Mouse (Mus musculus) intestine, embryonic 14.5 days (tissue): ENCODE measurements around the gene Gm266. TPM values are rescaled to one million over a fixed set of nuclear protein-coding genes. Genes with fewer than 3 reads are reported as not detected.

Source experiments
- ATAC-seq: fragments of 200-750 bp; cut with Nextera tagmentation; replicated peaks from 2 replicates; pipeline ENCODE4 v1.8.0; 2017; ENCODE audit warnings: low read depth, moderate number of reproducible peaks, moderate TSS enrichment, moderate library complexity; ENCODE audit not compliant: low FRiP score, low TSS enrichment
- DNase-seq: peaks from one replicate; pipeline ENCODE4 v3.0.0-alpha.2; 2018; ENCODE audit warnings: low spot score
- H3K27ac ChIP-seq: fragments of 300-500 bp; sonication (generic); 2 replicates; pipeline ENCODE4 v1.5.1; 2014; ENCODE audit warnings: low read depth, mild to moderate bottlenecking, control low read depth
- H3K27me3 ChIP-seq: fragments of 300-500 bp; sonication (generic); replicated peaks from 2 replicates; pipeline ENCODE4 v1.6.1; 2014; ENCODE audit warnings: low read length, control low read depth; ENCODE audit not compliant: control insufficient read depth, insufficient read depth
- H3K36me3 ChIP-seq: fragments of 300-500 bp; sonication (generic); 2 replicates; pipeline ENCODE4 v1.6.1; 2014; ENCODE audit warnings: low read length, control low read depth; ENCODE audit not compliant: control insufficient read depth, insufficient read depth
- H3K4me1 ChIP-seq: fragments of 300-500 bp; sonication (generic); replicated peaks from 2 replicates; pipeline ENCODE4 v1.6.1; 2014; ENCODE audit warnings: low read length, control low read depth, mixed read lengths; ENCODE audit not compliant: control insufficient read depth, insufficient read depth
- H3K4me2 ChIP-seq: fragments of 300-500 bp; sonication (generic); 2 replicates; pipeline ENCODE4 v1.6.1; 2014; ENCODE audit warnings: low read length
- H3K4me3 ChIP-seq: fragments of 300-500 bp; sonication (generic); 2 replicates; pipeline ENCODE4 v1.5.1; 2014; ENCODE audit warnings: low read depth, low read length, control low read depth, mixed read lengths
- H3K9ac ChIP-seq: fragments of 300-500 bp; sonication (generic); 2 replicates; pipeline ENCODE4 v1.6.1; 2014; ENCODE audit warnings: mild to moderate bottlenecking, low read length
- H3K9me3 ChIP-seq: fragments of 300-500 bp; sonication (generic); 2 replicates; pipeline ENCODE4 v1.6.1; 2016; ENCODE audit warnings: low read length, control low read depth; ENCODE audit not compliant: control insufficient read depth
- WGBS: fragments of 180-500 bp; shearing (Covaris S2); extraction: QIAGEN DNeasy Blood & Tissue Kit; methylation state at CpG from one replicate; pipeline ENCODE4 v1.1.7; 2014; 5-methylcytosine and 5-hydroxymethylcytosine counted together
- polyA plus RNA-seq: library from polyadenylated mRNA; unstranded; fragments of >200 nt; fragmentation: Nextera tagmentation; extraction: Ambion mirVana; gene quantifications from 2 replicates; pipeline ENCODE4 v1.2.1, GENCODE M21; 2014

Gene Gm266
- polyA plus RNA-seq = 27.5 and 33.8 TPM in 2 replicates

DNA sequence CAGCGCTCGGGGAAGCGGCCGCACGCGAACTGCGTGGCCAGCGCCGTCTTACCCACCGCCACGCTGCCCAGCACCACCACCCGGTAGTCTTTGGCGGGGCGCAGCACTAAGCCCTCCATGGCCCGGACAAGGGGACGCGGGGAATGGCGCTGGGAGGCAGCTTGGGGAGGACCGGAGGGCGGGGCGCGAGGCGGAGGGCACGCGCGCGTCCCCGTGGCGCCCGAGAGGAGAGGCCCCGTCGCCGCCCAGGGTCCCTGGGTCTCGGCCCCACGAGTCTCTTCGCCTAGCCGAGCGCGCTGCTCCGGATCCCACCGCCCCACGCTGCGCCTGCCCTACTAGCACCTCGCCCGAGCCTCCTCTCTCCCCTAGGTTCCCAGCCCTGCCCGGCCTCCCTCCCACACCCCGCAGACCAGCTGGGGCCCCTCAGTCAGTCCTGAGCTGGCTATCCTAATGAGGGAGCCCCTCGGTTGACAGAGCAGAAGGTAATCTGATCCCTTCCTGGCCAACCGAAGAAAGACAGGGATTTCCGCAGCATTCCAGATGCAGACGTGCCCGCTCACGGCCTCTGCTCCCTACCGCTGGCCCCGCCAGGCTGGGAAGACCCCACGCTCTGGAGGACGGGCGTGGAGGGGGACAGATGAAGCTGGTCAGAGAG is at the start of gene Gm266:
Gene Gm266, minus strand, starts transcription at position 172 of the 655 bp plus-strand sequence.
- DNase-seq (peak; percentile 88), ATAC-seq (peak; percentile 88)
- under 1% methylated on average over 54 of the region's 58 CpGs for WGBS

DNA sequence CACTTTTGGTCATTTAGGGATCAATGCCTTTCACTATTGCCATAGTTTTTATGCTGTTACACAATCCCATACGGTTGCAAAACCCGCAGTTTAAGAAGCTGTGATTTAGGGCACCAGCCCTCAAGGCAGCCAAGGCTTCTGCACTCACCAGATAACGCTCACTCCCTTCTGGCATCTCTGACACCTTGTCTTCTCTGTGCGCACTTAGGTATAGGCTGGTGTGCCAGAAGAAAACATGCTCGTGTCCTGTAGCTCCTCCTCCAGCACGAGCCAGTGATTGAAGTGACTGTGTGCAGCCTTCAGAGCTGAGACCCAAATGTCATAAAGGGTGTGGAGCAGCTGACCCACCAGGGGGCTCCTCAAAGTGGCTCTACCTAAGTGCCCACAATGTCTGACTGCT is 49.7 kb upstream of the Gm266 start:
- Histone ChIP-seq H3K27ac (0 out of 2 replicates have a peak overlapping the region, but pooled peaks have one; percentile 22), H3K9ac (no peak overlapping the region), H3K4me3 (no peak overlapping the region; the same call in 1 of the 2 replicates), H3K4me1 (peaks cover 20% of the 10 kb centered on the region), H3K9me3 (no peaks in the 10 kb centered on the region), H3K27me3 (no peaks in the 10 kb centered on the region), H3K36me3 (peaks cover 11% of the 10 kb centered on the region), H3K4me2 (no peak overlapping the region)
- 48% methylated on average over 6 of the region's 6 CpGs for WGBS
- DNase-seq = no peak
- ATAC-seq = no peak

More for the DNA sequence above, at the start of gene Gm266:
- no peaks in the 10 kb centered on the region for H3K36me3 ChIP-seq
- H3K4me1 ChIP-seq = peaks cover 21% of the 10 kb centered on the region
- H3K27me3 ChIP-seq = peaks cover 15% of the 10 kb centered on the region; the same call in 1 of the 2 replicates
- H3K4me3 ChIP-seq = peak within 1 kb of the TSS; percentile 56
- H3K4me2 ChIP-seq = peak within 1 kb of the TSS; percentile 75
- peak within 1 kb of the TSS; percentile 89 for H3K27ac ChIP-seq
- H3K9ac ChIP-seq = peak within 1 kb of the TSS; percentile 65
- H3K9me3 ChIP-seq = no peaks in the 10 kb centered on the region

DNA sequence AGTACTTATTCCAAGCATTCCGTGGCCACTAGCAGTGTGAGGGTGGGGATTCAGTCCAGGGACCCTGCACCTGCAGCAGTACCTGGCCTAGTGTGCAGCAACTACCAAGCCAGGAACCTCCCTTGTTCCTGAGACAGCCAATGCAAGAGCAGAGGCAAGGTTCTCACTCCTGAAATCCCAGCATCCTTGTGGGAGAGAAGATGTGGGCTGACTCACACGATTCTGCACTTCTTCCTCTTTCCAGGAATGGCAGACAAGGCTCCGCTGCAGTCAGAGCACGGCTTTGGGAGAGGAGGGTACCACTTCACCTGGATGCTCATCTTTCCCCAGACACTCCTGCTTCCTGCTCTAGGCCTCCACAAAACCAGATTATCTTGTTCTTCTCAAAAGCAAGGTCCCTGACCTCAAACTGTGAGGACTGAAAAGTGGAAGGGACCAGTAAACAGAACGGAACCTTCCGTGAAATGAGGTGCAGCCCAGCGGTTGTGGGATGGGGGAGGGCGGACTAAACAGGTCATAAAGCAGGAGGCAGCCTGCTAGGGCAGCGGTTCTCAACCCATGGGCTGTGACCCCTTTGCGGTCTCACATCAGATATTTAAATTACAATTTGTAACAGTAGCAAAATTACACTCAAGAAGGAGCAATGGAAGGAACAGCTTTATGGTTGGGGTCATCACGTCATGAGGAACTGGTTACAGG is 47.6 kb upstream of the Gm266 start:
- no peak for ATAC-seq
- WGBS = 57% methylated on average over 11 of the region's 11 CpGs

DNA sequence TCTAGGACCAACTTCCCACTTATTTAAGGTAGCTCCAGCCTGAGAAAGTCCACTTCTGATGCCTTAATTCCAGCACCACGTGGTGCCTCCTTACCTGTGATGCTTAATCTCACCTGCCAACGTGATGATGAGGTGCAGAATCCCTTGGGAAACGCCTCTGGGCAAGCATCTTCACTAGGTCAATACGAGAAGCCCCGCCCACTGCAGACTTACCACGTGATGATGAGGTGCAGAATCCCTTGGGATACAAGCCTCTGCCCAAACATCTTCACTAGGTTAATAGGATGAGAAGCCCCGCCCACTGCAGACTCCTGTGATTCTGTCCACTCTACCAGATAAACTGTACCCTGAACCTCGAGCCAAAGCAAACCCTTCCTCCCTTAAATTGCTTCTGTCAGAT is 43.6 kb upstream of the Gm266 start:
- Histone ChIP-seq H3K27ac (no peak overlapping the region), H3K9me3 (no peaks in the 10 kb centered on the region), H3K4me2 (no peak overlapping the region), H3K36me3 (no peaks in the 10 kb centered on the region), H3K4me1 (no peaks in the 10 kb centered on the region), H3K9ac (no peak overlapping the region), H3K4me3 (no peak overlapping the region), H3K27me3 (no peaks in the 10 kb centered on the region)
- no peak for ATAC-seq
- no peak for DNase-seq
- 15% methylated on average over 8 of the region's 8 CpGs for WGBS

More for the DNA sequence above, 47.6 kb upstream of the Gm266 start:
- H3K27me3 ChIP-seq = no peaks in the 10 kb centered on the region
- no peak overlapping the region for H3K9ac ChIP-seq
- peaks cover 10% of the 10 kb centered on the region; the same call in 1 of the 2 replicates for H3K4me1 ChIP-seq
- no peak overlapping the region for H3K4me3 ChIP-seq
- H3K9me3 ChIP-seq = no peaks in the 10 kb centered on the region
- H3K27ac ChIP-seq = no peak overlapping the region
- H3K36me3 ChIP-seq = no peaks in the 10 kb centered on the region
- H3K4me2 ChIP-seq = no peak overlapping the region
- DNase-seq = no peak

DNA sequence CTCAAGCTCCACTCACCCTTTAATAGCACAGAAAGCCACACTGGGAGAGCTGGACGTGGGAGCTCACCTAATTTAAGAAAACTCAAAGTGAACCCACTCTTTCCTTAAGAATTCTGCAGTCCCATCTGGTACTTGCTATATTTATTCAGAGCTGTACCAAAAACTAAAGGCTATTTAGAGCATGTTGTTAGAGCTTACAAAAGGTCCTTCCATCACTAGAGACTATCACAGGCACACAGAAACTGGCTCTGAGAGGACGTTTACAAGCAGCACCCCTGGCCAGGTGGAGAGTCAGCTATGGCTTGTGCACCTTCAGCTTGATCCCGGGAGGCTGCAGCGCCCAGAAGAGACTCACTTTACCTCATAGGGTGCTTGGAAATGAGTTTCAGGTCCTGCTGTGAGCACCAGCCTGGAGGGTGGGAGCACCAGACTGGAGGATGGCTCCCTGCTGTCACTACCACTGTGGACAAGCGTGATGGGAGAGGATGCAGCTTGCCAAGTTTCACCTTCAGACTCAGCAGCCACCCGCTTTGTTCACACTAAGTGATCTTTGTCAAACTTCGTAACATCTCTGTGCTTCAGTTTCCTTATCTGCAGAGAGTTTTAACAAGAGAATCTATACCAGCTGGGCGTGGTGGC is 42.1 kb upstream of the Gm266 start:
- DNase-seq = no peak
- Histone ChIP-seq H3K27me3 (no peaks in the 10 kb centered on the region), H3K27ac (no peak overlapping the region), H3K4me2 (no peak overlapping the region), H3K9me3 (no peaks in the 10 kb centered on the region), H3K36me3 (no peaks in the 10 kb centered on the region), H3K4me3 (no peak overlapping the region), H3K4me1 (no peaks in the 10 kb centered on the region), H3K9ac (no peak overlapping the region)
- WGBS = 63% methylated on average over 8 of the region's 8 CpGs
- no peak for ATAC-seq

DNA sequence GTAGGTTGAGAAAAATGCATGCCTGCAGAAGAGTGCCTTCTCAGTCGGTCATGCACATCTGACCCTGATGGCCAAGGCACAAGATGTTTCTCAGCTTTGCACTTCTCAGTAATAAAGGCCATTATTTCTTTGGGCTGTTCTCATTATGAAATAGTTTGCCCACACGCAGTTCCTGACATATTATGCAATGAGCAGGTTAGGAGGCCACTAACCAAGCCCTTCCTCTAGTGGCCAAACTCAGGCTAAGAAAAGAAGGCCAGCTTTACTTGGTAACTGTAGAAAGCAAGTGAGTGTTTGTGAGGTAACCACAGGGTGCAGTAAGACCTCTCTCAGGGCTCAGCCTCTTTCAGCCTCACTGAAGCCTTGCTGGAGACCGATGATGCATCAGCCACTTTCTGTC is 39.3 kb upstream of the Gm266 start:
- no peak overlapping the region for H3K4me3 ChIP-seq
- WGBS = 87% methylated on average over 3 of the region's 3 CpGs
- no peak overlapping the region for H3K4me2 ChIP-seq
- no peak for ATAC-seq
- H3K4me1 ChIP-seq = no peaks in the 10 kb centered on the region
- no peak overlapping the region for H3K27ac ChIP-seq
- H3K9me3 ChIP-seq = no peaks in the 10 kb centered on the region
- H3K27me3 ChIP-seq = no peaks in the 10 kb centered on the region
- no peaks in the 10 kb centered on the region for H3K36me3 ChIP-seq
- no peak for DNase-seq
- no peak overlapping the region for H3K9ac ChIP-seq

DNA sequence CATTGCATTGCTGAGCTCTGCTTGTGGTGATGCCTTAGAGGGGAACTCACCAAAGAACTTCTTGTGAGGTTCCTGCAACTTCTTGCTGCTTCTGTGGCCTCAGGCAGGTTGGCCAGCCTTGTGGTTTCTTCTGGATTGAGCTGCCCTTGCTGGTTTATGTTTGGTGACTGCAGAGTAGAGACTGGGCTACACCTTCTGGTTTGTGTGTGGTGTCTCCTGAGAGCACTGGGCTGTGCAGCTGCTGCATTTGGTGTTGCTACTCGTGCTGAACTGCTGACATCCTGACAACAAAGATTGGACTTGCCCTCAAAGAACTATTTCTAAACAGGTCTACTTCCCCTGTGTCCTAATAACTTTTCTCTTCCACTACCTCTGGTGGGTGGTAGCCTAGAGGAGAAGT is 38.8 kb upstream of the Gm266 start:
- Histone ChIP-seq H3K4me3 (no peak overlapping the region), H3K4me2 (no peak overlapping the region), H3K36me3 (no peaks in the 10 kb centered on the region), H3K27me3 (no peaks in the 10 kb centered on the region), H3K27ac (no peak overlapping the region), H3K9me3 (no peaks in the 10 kb centered on the region), H3K4me1 (no peaks in the 10 kb centered on the region), H3K9ac (no peak overlapping the region)
- 53% methylated on average over 1 of the region's 1 CpGs for WGBS
- no peak for DNase-seq
- ATAC-seq = no peak

DNA sequence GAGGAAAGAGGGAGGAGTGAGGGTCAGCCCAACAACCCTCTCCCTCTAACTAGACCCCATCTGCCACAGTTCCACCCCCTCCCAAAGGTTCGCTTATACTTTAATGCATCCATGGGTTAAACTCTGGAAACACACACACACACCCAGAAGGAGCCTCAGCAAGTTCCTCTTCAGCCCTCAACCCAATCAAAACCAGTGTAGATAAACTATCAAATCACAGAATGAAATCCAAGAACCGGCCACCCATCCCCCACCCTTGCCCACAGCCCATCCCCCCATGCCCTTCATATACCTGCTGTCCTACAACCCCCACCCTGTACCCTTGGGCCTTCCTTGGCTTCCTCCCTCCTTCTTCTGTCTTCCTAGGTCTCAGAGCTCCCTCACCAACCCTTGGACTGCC is 35.4 kb upstream of the Gm266 start:
- Histone ChIP-seq H3K9me3 (no peaks in the 10 kb centered on the region), H3K4me2 (no peak overlapping the region), H3K4me1 (no peaks in the 10 kb centered on the region), H3K27ac (no peak overlapping the region), H3K27me3 (no peaks in the 10 kb centered on the region), H3K9ac (no peak overlapping the region), H3K4me3 (no peak overlapping the region), H3K36me3 (no peaks in the 10 kb centered on the region)
- 92% methylated on average over 2 of the region's 2 CpGs for WGBS
- ATAC-seq = no peak
- DNase-seq = no peak
